Mouse (Mus musculus) skeletal muscle tissue, adult 2 months (tissue): ENCODE measurements around the gene Pam16.
"Not testable (repeated sequence)": the region's sequence is repeated elsewhere in the genome, so short reads cannot be mapped to it uniquely, and the experiment has no call there.

Experiments
- DNase-seq: peaks from one replicate; pipeline ENCODE4 v3.0.0-alpha.2; 2012; ENCODE audit warnings: low read depth, low spot score

The Pam16 gene

DNA sequence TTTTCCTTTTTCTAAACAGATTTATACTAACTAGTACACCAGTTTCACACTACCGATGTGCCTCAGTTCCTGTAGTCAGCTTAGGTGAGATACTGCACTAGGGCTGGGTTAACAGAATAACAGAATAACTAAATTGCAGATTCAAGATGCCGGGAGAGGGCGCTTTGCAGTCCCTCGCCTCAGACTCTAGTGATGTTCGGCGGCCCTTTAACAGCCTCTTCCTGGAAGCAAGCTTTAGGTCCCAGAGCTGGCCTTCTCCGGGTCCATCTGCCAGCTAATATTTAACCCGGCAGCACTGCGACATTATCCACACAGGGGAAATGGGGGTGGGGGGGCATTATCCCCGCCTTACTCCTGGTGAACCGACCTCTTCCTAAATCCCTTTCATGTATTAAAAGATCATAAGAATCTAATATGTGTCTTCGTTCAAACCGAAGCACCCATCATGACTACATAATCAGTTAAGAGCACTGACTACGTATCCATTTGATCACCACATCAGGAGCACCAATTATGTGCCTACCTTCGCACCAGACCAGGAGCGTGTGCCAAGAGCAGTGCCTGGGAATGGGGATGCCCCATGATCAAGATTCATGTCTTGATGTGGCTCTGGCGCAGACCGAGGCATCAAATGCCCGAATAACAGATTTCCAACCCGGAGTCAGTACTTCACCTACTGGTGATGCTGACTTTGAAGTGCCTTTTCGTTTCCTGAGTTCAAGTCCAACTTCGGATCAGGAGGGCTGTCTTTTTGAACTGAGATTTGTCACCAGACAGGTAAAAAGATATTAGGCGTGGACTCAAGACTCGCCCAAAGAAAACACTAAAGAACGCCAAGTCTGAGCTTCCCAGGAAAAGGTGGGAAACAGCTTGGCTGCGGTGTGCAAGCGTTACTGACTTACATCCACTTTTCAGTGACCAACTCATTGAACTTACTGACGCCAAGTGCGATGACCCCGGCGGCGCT, 31.6 kb downstream of the Pam16 start:
- no peak for DNase-seq

- no peak for DNase-seq
These were observed 34.6 kb downstream of the Pam16 start for GRCm38 (mm10) chr16:4590236-4590635.

DNA sequence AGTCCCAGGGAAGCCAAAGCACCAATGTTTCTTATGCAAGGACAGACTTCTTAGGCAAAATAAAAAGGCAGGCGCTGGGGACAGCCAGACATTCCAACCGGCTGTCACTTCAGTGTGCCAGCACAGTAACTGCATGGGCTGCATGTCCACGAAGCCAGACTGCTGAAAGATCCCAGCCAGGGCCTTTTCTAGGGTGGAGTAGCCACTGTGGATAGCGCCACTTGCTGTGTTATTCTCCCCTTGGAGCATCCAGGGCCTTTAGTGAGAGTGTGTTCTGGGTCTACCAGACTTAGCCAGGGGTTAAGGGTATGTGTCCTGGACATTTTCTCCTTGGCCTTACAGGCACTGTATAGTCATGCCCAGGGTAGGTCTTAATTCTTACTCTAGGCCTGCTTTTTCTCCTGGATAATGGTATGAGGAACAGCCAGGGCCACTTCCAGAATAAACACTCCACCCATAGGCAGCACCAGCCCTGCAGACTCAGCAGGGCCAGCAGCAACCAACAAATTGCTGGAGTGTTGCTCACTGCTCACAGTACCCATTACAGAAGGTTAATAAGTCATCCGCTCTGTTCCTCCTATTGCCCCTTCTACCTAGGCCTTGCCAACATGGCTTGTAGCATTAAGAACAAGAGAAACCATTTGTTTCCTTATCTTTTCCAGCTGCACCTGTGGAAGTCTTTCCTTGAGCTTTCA, 37.1 kb downstream of the Pam16 start:
- no peak for DNase-seq

GRCm38 (mm10) chr16:4586531-4587123, 38.2 kb downstream of the Pam16 start:
- peak; percentile 98 for DNase-seq

GRCm38 (mm10) chr16:4585642-4586530, 38.9 kb downstream of the Pam16 start:
- DNase-seq, result no peak

GRCm38 (mm10) chr16:4584438-4584837, 40.4 kb downstream of the Pam16 start:
- no peak for DNase-seq

- DNase-seq, result no peak
These were observed 41.0 kb downstream of the Pam16 start for GRCm38 (mm10) chr16:4583807-4584206.

DNA sequence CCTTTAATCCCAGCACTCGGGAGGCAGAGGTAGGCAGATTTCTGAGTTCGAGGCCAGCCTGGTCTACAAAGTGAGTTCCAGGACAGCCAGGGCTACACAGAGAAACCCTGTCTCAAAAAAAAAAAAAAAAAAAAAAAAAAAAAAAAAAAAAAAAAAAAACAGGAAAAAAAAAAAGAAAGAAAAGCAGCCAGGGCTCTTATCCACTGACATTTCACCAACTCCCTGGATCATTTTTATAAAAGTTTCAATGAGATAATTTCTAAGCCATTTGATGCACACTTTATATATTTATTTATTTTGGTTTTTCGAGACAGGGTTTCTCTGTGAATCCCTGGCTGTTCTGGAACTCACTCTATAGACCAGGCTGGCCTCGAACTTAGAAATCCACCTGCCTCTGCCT, 43.6 kb downstream of the Pam16 start:
- DNase-seq, result not testable (repeated sequence)

- no peak for DNase-seq
These were observed 46.2 kb downstream of the Pam16 start for GRCm38 (mm10) chr16:4578630-4579029.

DNA sequence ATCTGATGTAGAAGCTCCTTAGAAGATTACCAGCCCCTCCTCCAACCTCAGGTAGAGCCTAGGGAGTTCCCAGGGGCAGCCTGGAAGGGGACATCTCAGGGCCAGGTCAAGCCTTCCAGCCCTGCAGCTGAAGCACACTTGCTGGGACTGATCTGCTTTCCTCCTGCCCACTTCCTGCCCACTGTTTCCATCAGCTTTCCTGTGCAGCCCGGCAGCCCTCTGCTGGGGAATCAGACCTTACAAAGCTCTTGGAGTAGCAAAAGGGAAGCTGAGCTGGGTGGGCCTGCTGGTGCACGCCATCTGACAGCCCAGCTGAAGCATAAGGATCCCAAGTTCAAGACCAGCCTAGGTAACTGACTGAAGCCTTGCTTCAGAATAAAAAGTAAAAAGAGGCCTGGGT, 47.9 kb downstream of the Pam16 start:
- no peak for DNase-seq

DNA sequence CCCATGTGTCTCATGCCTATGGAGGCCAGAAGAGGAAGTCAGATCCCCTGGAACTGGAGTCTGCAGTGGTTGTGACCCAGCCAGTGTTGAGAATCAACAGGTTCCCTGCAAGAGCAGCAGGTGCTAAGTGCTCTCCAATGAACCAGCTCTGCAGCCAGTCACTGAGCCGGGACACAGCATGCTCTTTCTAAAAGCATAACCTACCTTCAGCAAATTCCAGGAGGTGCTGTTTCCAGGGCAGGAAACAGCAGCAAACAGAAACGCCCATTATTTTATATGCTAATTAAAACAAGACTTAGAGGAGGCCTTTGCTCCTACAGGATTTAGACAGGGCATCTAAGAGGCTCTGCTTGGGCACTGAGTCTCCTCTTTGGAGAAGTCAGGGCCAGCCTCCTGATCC, 48.8 kb downstream of the Pam16 start:
- no peak for DNase-seq

DNA sequence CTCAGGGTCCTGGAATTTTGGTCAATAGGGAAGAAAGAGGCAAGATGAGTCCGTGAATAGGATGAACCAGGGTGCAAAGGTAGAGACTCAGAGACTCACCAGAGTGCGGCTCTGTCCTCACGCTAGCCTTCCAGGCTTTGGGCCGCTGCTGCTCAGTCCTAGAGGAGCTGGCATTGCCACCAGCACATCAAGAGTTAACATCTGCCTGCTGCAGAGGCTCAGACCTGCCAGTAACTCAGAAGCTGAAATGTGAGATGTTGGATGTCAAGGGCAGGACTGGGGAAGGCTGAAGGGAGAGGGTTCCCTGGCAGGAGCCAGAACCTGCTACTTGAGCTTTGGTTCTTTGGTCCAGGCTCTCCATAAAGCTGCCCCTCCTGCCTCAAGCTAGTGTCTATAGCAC, 54.1 kb downstream of the Pam16 start:
- no peak for DNase-seq

DNA sequence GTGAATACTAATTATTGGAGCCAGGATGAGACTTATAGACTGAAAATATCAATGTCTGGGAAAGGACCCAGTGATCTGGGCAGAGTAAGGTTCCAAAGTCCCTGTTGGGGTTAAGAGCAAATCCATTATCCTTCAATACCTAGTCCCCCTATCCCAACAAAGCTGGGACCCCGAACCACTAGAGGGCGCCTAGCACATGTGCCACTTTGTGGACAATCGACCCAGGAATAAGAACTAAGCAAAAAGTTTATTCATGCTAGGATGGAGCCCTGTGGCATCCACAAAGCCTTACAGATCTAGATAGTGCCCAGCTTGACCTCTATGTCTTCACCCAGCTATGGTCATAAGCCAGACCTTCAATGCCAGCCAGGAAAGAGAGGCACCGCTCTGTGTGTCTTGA, 56.9 kb downstream of the Pam16 start:
- DNase-seq, result peak; percentile 58
